Mouse (Mus musculus) spleen, embryonic (tissue): ENCODE data around the gene Tcf25.
"Not testable (repeated sequence)": the region's sequence is repeated elsewhere in the genome, so short reads cannot be mapped to it uniquely, and the experiment has no call there.

ENCODE experiments used
- CTCF ChIA-PET: fragments of 350-600 bp; sonication (Branson Sonifier 250); formaldehyde crosslinking; loops from one replicate; lab custom pipeline; 2022; lab: Charles Lee

Gene Tcf25

GRCm38 (mm10) chr8:123427639-123428275 lies 54.2 kb downstream of the Tcf25 start:
- CTCF ChIA-PET = no interaction called here

DNA sequence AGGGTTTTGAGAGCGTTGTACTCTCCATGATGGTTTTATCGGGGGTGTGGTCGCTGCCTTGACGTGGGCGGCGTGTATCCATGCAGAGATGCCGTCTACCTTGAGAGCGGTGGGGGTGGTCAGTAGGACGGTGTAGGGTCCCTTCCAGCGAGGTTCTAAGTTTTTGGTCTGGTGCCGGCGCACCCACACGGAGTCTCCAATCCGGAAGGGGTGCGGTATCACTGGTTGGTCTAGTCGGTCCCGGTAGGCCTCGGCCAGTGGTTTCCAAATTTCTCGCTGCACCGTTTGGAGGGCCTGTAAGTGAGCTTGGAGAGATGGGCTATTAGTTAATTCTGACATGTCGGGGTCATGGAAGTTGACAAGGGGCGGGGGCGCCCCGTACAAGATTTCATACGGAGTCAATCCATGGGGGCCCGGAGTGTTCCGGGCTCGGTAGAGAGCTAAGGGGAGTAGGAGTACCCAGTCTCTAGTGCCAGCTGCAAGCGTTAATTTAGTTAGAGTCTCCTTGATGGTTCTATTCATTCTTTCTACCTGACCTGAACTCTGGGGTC lies 54.9 kb downstream of the Tcf25 start:
- CTCF ChIA-PET = interaction anchor here (0.6 kb wide), 1 partner anchor 61 kb away, joined by 3 read pairs; no protein-coding TSS in a partner anchor

- CTCF ChIA-PET = interaction anchor here (0.6 kb wide), 1 partner anchor 61 kb away, joined by 3 read pairs; no protein-coding TSS in a partner anchor
These were observed 55.6 kb downstream of the Tcf25 start for GRCm38 (mm10) chr8:123428939-123429721.

GRCm38 (mm10) chr8:123429722-123430013 lies 56.1 kb downstream of the Tcf25 start:
- CTCF ChIA-PET = not testable (repeated sequence)

GRCm38 (mm10) chr8:123430936-123431335 lies 57.4 kb downstream of the Tcf25 start:
- CTCF ChIA-PET = not testable (repeated sequence)

DNA sequence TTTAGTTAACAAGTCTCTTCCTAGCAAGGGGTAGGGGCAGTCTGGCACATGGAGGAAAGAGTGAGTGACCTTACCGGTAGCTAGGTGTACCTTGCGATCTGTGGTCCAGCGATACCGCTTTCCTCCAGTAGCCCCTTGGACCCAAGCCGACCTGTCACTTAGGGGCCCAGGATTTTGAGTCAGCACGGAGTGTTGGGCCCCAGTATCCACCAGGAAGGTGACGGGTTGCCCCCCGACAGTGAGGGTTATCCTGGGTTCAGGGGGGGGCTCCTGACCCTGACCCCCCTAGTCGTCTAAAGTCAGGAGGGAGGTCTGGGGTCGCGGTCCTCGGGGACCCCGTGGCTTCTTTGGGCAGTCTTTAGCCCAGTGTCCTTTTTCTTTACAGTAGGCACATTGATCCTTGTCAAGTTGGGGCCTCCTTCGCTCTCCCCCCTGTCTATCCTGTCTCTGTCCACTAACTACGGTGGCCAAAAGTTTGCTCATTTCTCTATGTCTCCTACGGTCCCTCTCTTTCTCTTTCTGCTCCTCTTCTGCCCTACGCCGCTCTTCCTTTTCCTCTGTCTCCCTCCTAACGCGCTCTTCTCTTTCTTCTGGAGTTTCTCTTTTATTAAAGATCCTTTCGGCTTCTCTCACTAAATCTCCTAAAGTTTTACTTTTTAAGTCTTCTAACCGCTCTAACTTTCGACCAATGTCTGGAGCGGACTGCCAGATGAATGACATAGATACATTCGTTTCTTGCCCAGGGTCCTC lies 58.2 kb downstream of the Tcf25 start:
- CTCF ChIA-PET = no interaction called here

DNA sequence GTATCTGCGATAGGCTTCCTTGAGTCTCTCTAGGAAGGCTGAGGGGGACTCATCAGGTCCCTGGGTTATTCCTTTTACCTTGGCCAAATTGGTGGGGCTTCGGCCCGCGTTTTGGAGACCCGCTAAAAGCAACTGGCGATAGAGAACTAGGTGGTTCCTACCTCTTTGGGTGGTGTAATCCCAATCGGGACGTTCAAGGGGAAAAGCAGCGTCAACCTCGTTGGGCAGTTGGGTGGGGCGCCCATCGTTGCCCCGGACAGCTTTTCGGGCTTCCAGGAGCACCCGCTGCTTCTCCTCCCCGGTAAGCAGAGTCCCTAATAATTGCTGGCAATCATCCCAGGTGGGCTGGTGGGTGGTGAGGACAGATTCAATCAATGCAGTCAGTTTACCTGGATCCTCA lies 58.8 kb downstream of the Tcf25 start:
- CTCF ChIA-PET = no interaction called here

- CTCF ChIA-PET = not testable (repeated sequence)
These were observed 59.9 kb downstream of the Tcf25 start for GRCm38 (mm10) chr8:123433241-123433974.

GRCm38 (mm10) chr8:123441788-123442187 lies 68.2 kb downstream of the Tcf25 start:
- CTCF ChIA-PET = interaction anchor here (0.5 kb wide), 1 partner anchor 76 kb away, joined by 4 read pairs; no protein-coding TSS in a partner anchor

DNA sequence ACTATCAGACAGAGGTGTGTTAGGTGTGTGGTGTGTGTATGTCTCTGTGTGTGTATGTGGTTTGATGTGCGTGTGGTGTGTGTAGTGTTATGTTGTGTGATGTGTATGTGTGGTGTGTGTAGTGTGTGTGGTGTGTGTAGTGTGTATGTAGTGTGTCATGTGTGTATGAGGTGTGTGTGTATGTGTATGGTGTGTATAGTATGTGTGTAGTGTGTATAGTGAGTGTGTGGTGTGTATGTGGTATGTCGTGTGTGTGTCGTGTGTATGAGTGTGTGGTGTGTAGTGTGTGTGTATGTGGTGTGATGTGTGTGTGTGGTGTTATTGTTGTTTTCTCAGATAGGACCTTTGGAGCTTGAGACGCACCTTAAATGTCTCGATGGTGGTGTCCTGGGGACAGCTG lies 68.8 kb downstream of the Tcf25 start:
- CTCF ChIA-PET = no interaction called here

DNA sequence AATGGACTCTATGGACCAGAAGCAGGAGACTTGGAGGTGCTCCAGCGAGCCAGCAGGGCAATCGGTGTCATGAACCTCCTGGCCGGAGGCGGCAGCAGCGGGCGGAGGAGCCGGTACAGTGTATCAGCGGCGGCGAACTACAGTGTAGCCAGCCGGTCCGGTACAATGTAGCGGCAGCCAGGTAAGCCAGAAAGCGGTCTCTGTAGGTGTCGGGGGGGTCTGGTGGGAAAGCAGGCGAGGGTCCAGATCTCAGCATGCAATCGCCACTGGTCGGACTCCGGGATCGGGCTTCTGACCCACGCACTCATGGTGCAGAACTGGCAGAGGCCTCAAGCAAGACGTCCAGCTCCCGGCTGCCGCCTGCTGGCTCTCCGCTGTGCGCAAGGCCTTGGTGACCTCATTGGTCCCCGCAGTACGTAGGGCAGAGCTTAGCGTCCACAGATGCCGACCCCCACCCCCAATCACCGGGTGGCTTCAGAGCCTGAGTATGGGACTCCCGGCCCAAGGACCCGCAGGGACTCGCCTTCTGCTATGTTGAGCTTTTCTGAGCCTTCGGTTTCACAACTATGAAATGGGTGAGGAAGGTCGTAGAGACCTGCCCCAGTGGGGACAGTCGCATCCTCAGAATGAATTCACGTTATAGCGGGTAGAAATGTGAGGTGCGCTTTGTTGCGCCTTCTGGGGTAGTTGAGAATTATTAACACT lies 69.5 kb downstream of the Tcf25 start:
- CTCF ChIA-PET = interaction anchor here (0.5 kb wide), 1 partner anchor 64 kb away, joined by 3 read pairs; no protein-coding TSS in a partner anchor

GRCm38 (mm10) chr8:123443576-123443921 lies 70.0 kb downstream of the Tcf25 start:
- CTCF ChIA-PET = no interaction called here

GRCm38 (mm10) chr8:123444131-123444530 lies 70.6 kb downstream of the Tcf25 start:
- CTCF ChIA-PET = no interaction called here

DNA sequence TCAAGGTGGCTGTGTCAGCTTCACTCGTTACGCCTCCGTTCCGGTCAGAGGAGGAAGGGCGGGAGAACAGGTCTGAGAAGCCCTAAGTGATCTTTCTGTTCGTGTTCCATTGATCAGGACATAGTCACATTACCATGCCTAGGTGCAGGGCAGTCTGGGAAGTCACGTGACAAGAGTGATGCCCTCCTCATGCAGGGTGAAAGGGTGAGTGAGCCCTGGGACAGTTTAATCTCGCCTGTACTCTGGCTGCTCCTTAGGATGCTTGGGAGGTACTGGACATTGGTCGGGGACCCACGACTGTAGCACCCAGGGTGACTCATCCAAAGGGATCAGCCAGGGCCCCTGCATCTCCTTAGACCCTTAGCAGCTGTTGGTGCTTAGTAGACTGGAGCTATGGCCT lies 72.4 kb downstream of the Tcf25 start:
- CTCF ChIA-PET = no interaction called here

- CTCF ChIA-PET = no interaction called here
These were observed 73.2 kb downstream of the Tcf25 start for GRCm38 (mm10) chr8:123446799-123447198.

- CTCF ChIA-PET = no interaction called here
These were observed 77.2 kb downstream of the Tcf25 start for GRCm38 (mm10) chr8:123450783-123451182.

- CTCF ChIA-PET = not testable (repeated sequence)
These were observed 78.2 kb downstream of the Tcf25 start for GRCm38 (mm10) chr8:123451747-123452146.

DNA sequence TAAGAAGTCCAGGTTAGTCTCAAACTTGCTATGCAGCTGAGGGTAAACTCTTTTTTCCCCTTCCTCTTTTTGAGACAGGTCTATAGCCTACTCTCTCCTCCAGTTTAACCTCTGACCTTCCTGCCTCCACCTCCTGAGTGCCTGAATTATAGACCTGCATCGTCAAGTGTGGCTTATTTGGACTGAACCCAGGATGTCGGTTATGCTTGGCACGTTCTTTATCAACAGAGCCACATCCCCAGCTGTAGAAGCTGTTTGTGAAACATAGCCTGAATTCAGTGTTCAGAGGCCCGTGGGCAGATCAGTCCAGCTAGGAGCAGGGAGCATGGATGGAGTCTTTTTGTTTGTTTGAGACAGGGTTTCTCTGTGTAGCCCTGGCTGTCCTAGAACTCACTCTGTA lies 78.6 kb downstream of the Tcf25 start:
- CTCF ChIA-PET = no interaction called here

GRCm38 (mm10) chr8:123453291-123453690 lies 79.7 kb downstream of the Tcf25 start:
- CTCF ChIA-PET = no interaction called here
